Mouse (Mus musculus): Measurements from ENCODE around the gene Gm21860. TPM values are rescaled to one million over a fixed set of nuclear protein-coding genes. Genes with fewer than 3 reads are reported as not detected.

Gene Gm21860
- polyA plus RNA-seq (2014; fragmentation: Illumina TruSeq; extraction: RNeasy Lipid Tissue Mini Kit (QIAGEN cat#74804); ENCODE audit: low replicate concordance): not detected

DNA sequence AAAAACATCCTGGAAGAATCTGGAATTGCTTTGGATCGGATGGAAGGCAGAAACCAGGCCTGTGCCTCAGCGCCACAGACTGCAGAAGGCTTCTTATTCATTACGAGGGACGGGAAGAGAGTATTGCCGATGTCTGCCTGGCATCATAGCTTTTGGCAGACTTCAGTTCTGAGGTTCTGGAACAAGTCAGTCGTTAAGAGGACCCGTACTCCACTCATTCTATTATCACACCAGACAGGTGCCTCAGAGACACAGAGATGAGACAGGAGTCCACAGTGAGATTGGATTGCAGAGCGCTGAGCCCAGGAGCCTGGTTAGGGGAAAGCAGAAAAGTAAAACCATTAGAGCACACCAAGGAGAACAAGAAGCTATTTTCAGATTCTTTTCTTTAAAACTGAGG, at the start of gene Gm21860:
Gene Gm21860, minus strand, starts transcription at position 101 of the 400 bp plus-strand sequence.

GRCm38 (mm10) chrY:90784438-90784837, 29.8 kb upstream of the Gm21860 start, which contains the start of gene Gm47283:
Gm47283 (plus strand) TSS chrY:90784738.

Other genes with a start within 250 kb of the Gm21860 start
- gene Gm47283, start 29.9 kb upstream of the Gm21860 start, polyA plus RNA-seq (2014; fragmentation: Illumina TruSeq; extraction: RNeasy Lipid Tissue Mini Kit (QIAGEN cat#74804); ENCODE audit: low replicate concordance): not detected
- gene Gm21748, start 84.4 kb upstream of the Gm21860 start, polyA plus RNA-seq (2014; fragmentation: Illumina TruSeq; extraction: RNeasy Lipid Tissue Mini Kit (QIAGEN cat#74804); ENCODE audit: low replicate concordance): not detected